Mouse (Mus musculus): ENCODE measurements around the gene Olfr259. TPM values are rescaled to one million over a fixed set of nuclear protein-coding genes. Genes with fewer than 3 reads are reported as not detected.

Olfr259 gene
- not detected for total RNA-seq (2021)
- long read RNA-seq, experiment 1, result 0 reads
- long read RNA-seq, experiment 2, result 0 reads

- no peak for DNase-seq (ENCODE audit: extremely low spot score in 1 of 2, low spot score in 2 of 2)
- no peak within 1 kb of the TSS for H3K27ac ChIP-seq
- intact Hi-C loops (cut with DNase I), result no loop called here
- TF ChIP-seq CTCF (IDR thresholded peaks at IDR 0.05), result no peak
- H3K4me3 ChIP-seq, result no peak within 1 kb of the TSS
These were observed at the start of gene Olfr259 for GRCm38 (mm10) chr2:87114467-87114866. TSS of gene Olfr259 (minus strand) at chr2:87114567.

- H3K4me3 ChIP-seq, result no peak within 1 kb of the TSS
- intact Hi-C loops (cut with DNase I), result no loop called here
- no peak for DNase-seq (ENCODE audit: extremely low spot score in 1 of 2, low spot score in 2 of 2)
- no peak for TF ChIP-seq CTCF (IDR thresholded peaks at IDR 0.05)
- no peak within 1 kb of the TSS for H3K27ac ChIP-seq
These were observed 38.2 kb upstream of the Olfr259 start, which contains the start of gene Olfr1111 for GRCm38 (mm10) chr2:87152524-87152923. TSS of gene Olfr1111 (minus strand) at chr2:87152624.

GRCm38 (mm10) chr2:87140200-87140599, 25.8 kb upstream of the Olfr259 start, which contains the start of gene Olfr1110:
TSS of gene Olfr1110 (minus strand) at chr2:87140300.
- TF ChIP-seq CTCF (IDR thresholded peaks at IDR 0.05), result no peak
- intact Hi-C loops (cut with DNase I), result no loop called here
- Histone ChIP-seq H3K4me3 (no peak within 1 kb of the TSS), H3K27ac (no peak within 1 kb of the TSS)
- DNase-seq (ENCODE audit: extremely low spot score in 1 of 2, low spot score in 2 of 2), result no peak

- intact Hi-C loops (cut with DNase I), result no loop called here
- no peak within 1 kb of the TSS for H3K4me3 ChIP-seq
- H3K27ac ChIP-seq, result no peak within 1 kb of the TSS
- no peak for TF ChIP-seq CTCF (IDR thresholded peaks at IDR 0.05)
- DNase-seq (ENCODE audit: extremely low spot score in 1 of 2, low spot score in 2 of 2), result no peak
These were observed 18.5 kb downstream of the Olfr259 start, which contains the start of gene Olfr1109 for GRCm38 (mm10) chr2:87095908-87096307. TSS of gene Olfr1109 (minus strand) at chr2:87096008.

- no peak for DNase-seq (ENCODE audit: extremely low spot score in 1 of 2, low spot score in 2 of 2)
- no peak for TF ChIP-seq CTCF (IDR thresholded peaks at IDR 0.05)
- Histone ChIP-seq H3K4me3 (no peak within 1 kb of the TSS), H3K27ac (no peak within 1 kb of the TSS)
- intact Hi-C loops (cut with DNase I), result no loop called here
These were observed 38.6 kb downstream of the Olfr259 start, which contains the start of gene Olfr1107 for GRCm38 (mm10) chr2:87075717-87076116. TSS of gene Olfr1107 (minus strand) at chr2:87075817.

Other genes starting within 250 kb of the Olfr259 start
- gene Gm13723, start 239.8 kb downstream of the Olfr259 start, total RNA-seq (2021), result not detected
- not detected for gene Olfr1097, start 222.4 kb downstream of the Olfr259 start, total RNA-seq (2021)
- not detected for gene Olfr1098, start 190.0 kb downstream of the Olfr259 start, total RNA-seq (2021)
- gene Olfr1099, start 153.9 kb downstream of the Olfr259 start, total RNA-seq (2021), result not detected
- not detected for gene Olfr1100, start 134.6 kb downstream of the Olfr259 start, total RNA-seq (2021)
- gene Olfr1101, start 123.3 kb downstream of the Olfr259 start, total RNA-seq (2021), result not detected
- gene Olfr1102, start 116.2 kb downstream of the Olfr259 start, total RNA-seq (2021), result not detected
- gene Olfr1104, start 87.5 kb downstream of the Olfr259 start, total RNA-seq (2021), result not detected
- not detected for gene Olfr1105, start 78.0 kb downstream of the Olfr259 start, total RNA-seq (2021)
- gene Olfr1106, start 62.3 kb downstream of the Olfr259 start, total RNA-seq (2021), result not detected
- not detected for gene Olfr1107, start 38.8 kb downstream of the Olfr259 start, total RNA-seq (2021)
- not detected for gene Olfr1109, start 18.6 kb downstream of the Olfr259 start, total RNA-seq (2021)
- not detected for gene Olfr1110, start 25.7 kb upstream of the Olfr259 start, total RNA-seq (2021)
- gene Olfr1111, start 38.1 kb upstream of the Olfr259 start, total RNA-seq (2021), result not detected
- gene Olfr1112, start 73.2 kb upstream of the Olfr259 start, total RNA-seq (2021), result not detected
- not detected for gene Olfr1113, start 94.4 kb upstream of the Olfr259 start, total RNA-seq (2021)
- gene Olfr1115, start 133.4 kb upstream of the Olfr259 start, total RNA-seq (2021), result not detected
- gene Olfr1116, start 153.0 kb upstream of the Olfr259 start, total RNA-seq (2021), result not detected
- not detected for gene Olfr1118, start 193.0 kb upstream of the Olfr259 start, total RNA-seq (2021)
- gene Olfr1120, start 240.2 kb upstream of the Olfr259 start, total RNA-seq (2021), result not detected

Data from left cerebral cortex, adult 2 months (tissue).